Mouse (Mus musculus) cerebellum, postnatal 4 days (tissue): ENCODE data around the gene Hba-a1.
"Not testable (repeated sequence)": the region's sequence is repeated elsewhere in the genome, so short reads cannot be mapped to it uniquely, and the experiment has no call there.

ENCODE experiments used
- DNase-seq, 2 experiments: peaks; one replicate each; pipeline ENCODE4 v3.0.0; 2022; ENCODE audit warnings: low spot score in 2 of 2, mixed read lengths in 1 of 2

Hba-a1 gene

DNA sequence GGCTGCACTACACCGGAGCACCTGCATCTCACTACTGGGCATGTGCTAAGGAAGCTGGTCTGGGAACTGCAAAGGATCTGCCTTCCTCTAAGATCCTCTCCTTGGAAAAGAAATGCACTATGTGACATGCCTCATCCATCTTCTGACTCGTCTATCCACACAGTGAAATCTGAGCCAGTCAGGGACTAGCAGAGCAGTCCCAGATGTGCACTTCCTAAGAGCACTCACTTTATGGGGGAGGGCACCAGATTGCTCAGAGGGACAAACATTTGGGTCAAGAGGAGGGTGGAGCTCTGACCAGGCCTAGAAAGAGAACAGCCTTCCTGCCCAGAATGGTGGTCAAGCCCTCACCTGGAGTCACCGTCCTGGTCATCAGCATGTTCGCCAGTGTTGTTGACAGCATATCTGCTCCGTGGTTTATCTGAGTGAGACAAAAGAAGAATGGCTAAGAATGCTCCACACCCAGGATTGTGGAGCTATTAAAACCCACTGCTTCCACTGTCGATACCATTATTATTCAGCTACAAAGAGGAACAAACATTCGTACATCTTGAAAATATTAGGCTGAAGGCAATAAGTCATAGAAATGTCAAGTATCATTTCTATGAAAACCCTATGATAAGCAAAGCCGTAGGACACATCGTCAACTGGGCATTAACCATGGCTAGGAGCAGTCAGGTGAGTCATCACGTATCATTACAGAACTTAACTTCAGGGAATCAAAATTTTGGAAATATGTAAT is 20.5 kb upstream of the Hba-a1 start:
- no peak for DNase-seq

DNA sequence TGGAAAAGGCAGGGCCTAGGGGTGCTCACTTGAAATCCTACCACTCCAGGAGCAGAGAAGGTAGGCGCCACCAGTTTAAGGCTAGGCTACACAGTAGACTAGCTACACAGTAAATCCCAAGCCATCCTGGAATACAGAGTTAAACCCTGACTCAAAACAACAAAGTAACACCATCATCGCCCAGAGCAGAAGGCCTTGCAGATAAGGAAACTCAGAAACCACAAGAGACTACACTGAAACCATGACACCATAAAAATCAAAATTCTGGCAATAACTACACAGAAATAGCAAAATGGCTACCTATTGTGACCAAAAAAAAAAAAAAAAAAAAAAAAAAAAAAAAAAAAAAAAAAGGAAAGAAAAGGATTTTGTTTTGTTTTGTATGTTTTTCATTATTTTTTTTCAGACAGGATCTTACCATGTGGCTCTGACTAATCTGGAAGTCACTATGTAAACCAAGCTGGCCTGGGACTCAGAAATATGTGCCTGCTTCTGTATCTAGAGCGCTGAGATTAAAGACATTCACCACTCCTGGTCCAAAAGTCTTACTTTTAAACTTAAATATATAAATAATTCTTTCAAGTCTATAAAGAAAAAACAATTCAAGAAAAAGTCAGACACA is 18.1 kb upstream of the Hba-a1 start:
- DNase-seq, result no peak

DNA sequence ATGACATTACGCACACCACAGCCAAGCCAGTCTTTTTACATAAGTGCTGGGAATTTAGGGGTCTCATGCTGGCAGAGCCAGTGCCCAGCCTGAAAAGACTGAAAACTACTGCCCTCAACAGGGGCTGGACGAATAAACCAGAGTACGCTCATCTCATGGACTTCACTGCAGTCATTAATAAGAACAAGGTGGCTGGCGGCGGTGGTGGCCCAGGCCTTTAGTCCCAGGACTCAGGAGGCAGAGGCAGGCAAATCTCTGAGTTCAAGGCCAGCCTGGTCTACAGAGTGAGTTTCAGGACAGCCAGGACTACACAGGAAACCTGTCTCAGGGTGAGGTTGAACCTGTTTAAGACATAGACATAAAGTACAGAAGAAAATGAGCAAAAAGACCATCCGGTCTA is 17.1 kb upstream of the Hba-a1 start:
- no peak for DNase-seq

DNA sequence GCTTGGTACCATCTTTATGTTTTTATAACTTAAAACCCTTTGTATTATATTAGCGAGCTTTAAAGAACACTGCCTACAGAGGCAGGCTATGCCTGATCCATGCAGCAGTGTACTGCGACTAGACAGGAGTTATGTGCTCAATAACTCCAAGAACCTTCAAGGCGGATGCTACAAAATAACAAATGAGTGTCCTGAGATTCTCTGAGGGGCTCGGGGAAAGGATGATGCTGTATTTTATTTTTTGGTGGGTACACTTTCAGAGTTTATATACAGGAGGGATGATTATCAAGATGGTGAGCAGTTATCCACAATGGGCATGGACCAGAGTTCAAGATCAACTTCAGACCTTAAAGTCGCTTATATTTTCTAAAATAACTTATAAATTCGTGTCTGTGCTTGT is 16.5 kb upstream of the Hba-a1 start:
- DNase-seq, result no peak

DNA sequence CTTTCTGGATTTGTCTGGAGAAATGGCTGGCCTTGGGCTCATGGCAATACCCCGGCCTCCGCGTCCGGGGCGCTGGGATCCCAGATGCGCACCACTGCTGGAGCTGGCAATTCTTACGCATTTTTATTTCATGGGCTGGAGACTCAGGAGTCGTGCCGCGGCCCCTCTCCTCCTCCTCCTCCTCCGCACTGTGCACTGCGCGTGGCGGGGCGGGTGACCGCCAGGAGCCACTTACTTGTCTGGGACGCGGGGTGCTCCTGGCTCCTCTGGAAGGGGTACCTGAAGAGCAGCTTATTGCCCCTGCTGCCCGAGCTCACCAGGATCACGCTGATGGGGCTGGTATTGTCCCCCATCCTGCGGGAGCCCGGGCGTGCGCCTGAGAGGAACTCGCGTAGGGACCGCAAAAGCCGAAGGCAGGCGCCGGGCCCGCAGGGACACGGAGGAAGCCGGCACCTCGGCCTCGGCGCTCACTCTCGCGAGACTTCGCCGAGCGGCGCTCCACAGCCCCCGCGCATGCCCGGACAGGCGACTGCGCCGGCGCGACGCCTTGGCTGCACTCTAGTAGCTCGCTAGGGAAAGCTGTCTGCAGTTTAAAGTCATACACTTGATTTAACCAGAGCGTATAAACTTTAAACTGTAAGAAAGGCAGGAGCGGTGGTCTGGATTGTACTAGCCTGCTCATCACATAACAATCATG is 16.0 kb upstream of the Hba-a1 start, which contains the start of gene Nprl3:
Nprl3 (minus strand) TSS at position 520 of the 697 bp plus-strand sequence.
- DNase-seq, result peak; percentile 92 to 97

DNA sequence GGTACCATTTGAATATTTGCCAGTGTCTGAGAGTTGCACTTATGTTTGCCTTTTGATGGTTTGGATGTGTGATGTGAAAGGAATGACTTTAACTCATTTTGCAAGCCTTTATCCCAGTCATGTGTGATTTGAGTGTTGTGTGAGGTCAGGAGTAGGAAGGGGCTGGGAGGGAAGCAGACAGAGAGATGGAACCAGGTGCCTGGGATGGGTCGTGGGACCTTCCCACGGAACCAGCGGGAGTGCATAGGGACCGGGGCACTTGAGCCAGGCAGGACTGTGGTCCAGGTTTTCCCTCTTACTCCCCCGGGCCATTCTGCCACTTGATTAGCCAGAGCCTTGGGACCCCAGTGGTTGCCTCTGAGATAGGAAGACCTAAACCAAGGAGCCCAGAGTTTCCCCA is 15.3 kb upstream of the Hba-a1 start:
- peak in 1 of 2 experiments; percentile 10 for DNase-seq

DNA sequence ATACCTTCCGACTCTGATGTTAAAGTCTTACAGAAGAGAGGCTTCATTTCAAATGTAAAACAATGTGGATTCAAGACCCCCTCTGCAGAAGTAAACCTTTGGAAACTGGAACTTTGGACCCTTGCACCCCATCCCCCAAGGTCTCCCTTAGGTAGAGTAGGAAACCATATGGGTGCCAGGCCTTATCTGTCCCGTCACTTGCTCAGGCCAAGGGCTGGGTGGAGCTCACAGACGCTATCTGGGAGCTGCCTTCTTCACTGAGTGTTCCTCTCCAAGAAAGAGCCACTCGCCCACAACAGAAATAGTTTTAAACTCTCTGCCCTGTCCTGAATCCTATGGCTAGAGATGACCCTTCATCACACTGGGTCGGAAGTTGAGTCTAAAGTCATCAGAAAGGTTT is 14.4 kb upstream of the Hba-a1 start:
- DNase-seq, result no peak

DNA sequence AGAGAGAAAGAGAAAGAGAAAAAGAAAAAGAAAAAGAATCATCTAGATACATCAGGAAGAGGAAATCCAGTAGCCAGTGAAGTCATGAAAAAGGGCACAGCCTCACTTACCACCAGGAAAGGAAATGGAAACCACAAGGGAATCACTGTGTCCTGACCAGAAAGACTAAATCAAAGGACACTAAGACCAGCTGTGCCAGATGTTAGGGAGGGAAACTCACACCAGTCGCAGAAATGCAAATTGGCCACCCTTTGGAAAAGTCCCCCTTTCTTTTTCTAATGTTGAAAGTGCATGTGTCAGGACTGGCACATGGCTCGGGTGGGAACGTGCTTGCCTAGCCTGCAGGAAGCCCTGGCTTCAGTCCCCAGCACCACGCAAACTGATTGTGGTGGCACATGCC is 12.1 kb upstream of the Hba-a1 start:
- no peak for DNase-seq

DNA sequence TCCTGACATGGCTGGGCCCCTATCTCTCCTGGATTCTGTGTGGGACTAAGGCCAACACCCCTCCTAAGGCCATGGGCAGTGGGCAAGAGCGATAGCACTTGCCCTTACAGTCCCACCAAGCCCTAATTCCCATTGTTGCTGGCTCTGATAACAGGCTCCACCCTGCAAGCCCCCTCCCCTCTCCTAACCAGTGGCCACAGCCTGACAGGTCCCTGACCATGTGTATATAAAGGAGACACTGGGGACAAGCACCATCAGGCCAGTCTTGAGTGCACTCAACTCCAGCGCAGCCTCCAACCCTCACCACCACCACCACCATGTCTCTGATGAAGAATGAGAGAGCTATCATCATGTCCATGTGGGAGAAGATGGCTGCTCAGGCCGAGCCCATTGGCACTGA is 7.0 kb upstream of the Hba-a1 start, which contains the start of gene Hba-x:
Hba-x (plus strand) TSS at position 54 of the 400 bp plus-strand sequence.
- no peak for DNase-seq

DNA sequence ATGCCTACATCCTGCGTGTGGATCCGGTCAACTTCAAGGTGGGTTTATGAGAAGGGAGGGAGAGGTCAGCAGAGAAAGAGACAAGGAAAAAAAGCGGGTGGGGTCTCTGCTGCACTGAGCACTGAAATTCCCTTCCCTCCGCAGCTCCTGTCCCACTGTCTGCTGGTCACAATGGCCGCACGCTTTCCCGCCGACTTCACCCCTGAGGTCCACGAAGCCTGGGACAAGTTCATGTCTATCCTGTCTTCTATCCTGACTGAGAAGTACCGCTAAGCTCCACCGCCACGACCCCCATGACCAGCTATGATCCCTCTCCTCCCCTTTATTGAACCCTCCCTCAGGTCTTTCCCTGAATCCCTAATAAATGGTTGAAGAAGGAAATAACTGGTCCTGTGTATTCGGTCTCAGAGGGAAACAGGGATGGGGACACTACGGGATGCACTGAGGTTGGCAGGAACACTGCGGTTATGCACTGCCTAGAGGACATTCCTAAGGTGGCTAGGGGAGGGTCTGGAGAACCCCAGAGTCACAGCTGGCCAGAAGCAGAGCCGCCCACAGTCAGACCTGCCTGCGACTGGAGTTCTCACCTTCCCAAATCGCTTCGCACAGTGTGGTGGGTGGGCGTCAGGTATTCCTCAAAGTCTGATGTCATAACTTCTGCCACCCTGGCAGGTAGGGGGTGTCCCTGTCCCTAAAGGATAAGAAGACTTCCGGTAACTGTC is 5.4 kb upstream of the Hba-a1 start:
- DNase-seq, result no peak

DNA sequence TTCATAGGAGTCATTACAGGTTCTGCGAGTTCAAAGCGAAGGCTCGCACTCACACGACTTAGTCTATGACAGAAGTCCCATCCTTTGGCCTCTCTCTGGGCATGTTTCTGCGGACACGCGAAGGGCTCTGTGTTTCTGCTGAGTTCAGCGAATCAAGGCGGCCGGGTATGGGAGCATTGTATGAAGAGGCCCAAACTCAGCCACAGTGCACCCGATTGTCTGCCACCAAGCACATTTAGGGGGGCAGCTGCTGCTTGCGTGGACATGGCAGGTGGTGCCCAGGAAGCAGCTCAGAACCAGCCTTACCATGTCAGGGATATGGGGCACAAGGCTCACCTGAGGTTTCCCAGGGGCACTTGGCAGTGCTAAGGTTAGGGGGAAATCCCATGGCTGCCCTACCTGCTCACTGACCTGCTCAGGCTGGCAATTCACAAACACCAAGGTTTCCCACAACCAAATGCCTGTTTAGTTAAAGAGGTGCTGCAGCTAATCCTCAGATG is 4.8 kb upstream of the Hba-a1 start:
- no peak for DNase-seq

DNA sequence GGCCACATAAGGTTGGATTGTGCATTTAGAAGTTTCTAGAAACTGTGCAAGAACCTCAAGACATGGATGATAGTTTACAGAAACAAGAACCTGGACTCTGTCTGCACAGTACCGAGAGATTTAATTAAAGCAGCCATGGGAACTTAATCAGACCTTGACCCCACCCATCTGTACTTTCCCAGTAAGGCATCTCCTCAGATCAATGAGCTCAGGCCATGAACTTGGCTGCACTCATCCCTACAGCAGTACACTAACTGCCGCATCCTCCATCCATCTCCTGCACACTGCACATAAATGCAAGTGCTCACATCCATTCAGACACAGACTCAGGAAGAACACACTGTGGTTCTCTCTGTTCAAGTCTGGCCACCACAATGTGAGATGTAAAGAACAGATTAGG is 2.7 kb upstream of the Hba-a1 start:
- DNase-seq, result no peak

DNA sequence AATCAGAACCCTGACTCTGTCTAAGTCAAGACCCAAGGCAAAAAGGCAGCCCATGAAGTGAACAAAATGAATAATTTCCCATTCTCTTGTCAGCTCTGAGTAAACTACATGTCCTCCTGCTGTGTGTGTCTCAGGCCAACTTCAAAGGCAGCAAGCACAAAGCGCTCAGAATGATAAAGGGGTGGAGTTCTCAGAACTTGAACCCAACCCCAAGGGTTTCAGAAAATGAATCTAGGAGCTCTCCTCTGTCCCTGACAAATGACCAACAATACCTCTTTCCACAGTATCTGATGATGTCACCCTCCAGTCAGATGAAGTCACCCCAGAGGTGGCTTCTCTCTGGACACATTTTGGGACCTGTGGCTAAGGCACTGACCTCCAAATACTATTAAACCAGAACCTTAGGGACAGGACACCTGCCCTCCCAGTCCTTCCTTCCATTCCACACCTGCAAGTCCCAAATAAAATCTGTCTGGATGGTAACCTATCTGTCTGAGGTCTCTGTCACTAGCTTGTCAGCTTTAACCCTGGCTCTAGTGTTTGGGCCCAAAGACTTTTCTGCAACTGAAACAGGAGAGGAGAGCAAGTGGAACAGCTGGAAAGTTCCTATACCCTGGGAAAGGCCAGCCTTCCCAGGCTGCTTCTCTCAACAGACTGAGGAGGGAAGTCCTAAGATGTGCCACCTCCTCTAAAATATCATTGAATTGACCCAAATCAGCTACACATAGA is 1.7 kb upstream of the Hba-a1 start:
- no peak for DNase-seq

DNA sequence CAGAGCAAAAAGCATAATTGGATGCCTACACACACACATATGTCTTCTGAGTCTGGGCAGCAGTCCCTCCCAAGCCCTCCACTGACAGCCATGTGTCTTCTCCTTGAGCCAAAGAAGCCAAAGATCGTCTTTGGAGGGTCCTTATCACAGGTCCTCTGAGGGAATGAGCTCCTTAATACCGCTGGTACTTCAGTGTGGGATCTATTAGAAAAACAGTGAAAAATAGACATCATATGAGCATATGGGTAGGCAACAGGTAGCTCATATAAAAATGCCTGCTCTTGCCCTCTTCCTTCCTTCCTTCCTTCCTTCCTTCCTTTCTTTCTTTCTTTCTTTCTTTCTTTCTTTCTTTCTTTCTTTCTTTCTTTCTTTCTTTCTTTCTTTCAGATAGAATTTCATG is 1.3 kb downstream of the Hba-a1 start:
- not testable (repeated sequence) for DNase-seq

DNA sequence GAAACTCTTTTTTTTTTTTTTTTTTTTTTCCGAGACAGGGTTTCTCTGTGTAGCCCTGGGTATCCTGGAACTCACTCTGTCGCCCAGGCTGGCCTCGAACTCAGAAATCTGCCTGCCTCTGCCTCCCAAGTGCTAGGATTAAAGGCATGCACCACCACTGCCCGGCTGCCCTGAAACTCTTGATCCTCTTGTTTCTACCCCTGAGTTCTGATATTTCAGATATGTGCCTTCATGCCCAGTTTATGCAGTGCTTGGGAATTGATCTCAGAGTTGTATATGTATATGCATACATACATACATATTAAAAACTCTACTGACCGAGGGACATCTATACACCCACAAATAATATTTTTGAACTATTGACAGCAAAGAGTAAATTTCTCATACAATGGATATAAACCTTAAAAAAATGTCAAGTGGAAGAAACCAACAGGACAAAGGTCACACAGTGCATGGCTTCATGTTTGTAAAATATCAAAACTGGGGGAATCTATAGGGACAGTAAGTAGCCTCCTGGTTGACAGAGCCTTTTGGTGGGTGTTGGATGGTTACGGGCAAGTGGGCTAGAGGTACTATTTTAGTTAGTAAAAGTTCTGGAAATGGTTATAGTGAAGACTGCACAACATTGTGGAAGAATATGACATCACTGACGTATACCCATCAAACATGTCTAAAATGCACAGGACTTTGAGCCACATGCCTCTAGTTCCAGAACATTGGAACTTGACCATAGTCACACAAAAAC is 1.9 kb downstream of the Hba-a1 start:
- no peak for DNase-seq

DNA sequence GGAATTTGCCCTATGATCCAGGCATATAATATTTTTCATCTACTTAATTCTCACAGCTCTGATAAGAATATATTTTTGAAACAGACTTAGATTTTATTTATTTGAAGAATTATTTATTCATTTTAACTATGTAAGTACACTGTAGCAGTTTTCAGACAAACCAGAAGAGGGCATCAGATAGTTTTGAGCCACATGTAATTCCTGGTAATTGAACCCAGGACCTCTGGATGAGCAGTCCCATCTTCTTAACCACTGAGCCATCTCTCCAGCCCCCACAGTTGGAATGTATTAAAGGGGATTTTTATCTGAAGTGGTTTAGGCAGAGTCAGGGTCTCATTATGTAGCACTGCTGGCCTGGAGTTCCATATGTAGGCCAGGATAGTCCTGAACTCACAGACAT is 2.6 kb downstream of the Hba-a1 start:
- not testable (repeated sequence) for DNase-seq

DNA sequence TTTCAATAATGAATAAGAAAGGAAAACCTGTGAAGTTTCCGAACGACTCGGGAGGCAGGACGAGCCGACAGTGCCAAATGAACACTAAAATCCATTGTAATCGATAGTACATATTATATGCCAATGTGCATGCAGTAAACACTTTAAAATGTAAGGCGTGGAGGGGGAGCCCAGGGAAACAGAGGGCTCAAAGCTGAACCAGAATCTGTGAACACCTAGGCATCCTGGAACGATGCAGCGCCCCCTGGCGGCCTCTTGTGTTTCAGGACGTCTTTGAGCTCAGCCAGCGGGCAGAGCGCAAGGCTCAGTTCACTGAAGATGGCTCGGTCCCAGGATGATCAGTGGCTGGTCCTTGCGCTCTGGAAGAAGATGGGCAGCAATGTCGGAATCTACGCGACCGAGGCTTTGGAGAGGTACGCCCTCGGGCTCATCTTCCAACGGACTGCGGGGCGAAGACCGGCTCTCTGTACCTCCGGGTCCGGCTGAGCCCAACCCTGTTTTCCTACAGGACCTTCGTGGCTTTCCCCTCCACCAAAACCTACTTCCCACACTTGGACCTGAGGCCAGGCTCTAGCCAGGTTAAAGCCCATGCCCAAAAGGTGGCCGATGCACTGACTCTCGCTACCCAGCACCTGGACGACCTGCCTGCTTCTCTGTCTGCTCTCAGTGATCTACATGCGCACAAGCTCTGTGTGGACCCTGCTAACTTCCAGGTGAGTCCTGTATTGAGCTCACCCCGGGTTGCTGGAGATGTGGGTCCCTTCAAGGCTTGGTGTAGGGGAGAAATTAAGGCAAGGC is 3.6 kb downstream of the Hba-a1 start, which contains the start of gene Hbq1b:
Hbq1b (plus strand) TSS at position 271 of the 798 bp plus-strand sequence.
- peak; percentile 61 to 82 for DNase-seq

DNA sequence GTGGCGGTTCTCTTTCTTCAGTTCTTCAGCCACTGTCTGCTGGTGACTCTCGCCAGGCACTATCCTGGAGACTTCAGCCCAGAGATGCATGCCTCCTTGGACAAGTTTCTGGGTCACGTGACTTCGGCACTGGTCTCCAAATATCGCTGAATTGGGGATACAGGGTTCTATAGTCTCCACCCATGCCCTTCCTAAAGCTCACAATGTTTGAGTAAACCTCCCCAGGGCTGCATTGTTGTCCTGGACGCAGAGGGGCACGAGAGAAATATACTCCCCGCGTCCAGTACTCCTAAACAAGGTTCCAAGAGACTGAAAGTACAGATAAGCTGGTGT is 4.1 kb downstream of the Hba-a1 start:
- no peak for DNase-seq

DNA sequence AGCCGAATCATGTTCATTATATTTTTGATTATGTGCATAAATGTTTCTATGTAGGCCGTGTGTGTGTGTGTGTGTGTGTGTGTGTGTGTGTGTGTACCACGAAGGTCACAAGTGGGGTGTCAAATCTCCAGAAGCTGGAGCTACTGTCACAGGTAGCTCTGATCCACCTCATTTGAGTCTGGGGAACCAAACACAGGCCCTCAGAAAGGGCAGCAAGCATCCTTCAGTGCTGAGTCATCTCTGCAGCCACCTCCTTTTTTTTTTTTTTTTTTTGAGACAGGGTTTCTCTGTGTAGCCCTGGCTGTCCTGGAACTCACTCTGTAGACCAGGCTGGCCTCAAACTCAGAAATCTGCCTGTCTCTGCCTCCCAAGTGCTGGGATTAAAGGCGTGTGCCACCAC is 9.5 kb downstream of the Hba-a1 start:
- not testable (repeated sequence) for DNase-seq

DNA sequence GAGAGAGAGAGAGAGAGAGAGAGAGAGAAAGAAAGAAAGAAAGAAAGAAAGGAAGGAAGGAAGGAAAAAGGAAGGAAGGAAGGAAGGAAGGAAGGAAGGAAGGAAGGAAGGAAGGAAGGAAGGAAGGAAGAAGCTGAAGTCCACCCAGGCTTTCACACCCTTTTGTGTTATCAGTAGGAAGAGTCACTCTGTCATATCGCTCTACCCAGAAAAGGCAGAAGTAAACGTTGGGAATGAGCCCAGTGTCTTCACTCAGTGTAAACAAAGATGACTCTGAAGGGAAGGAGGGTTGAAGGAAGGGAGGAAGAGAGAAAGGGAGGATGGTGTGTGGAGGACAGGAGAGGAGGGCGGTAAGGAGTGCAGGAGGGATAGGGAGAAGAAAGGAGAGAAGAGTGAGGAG is 10.2 kb downstream of the Hba-a1 start:
- not testable (repeated sequence) for DNase-seq
